Mouse (Mus musculus) adrenal gland, adult 18-20 months (tissue): Measurements from ENCODE around the gene Tti1. TPM values are rescaled to one million over a fixed set of nuclear protein-coding genes. Genes with fewer than 3 reads are reported as not detected.

ENCODE experiments used
- DNase-seq, 2 experiments: peaks; one replicate each; pipeline ENCODE4 v3.0.0; 2021 to 2022; ENCODE audit warnings: low spot score in 2 of 2
- total RNA-seq, 2 experiments: library from RNA; stranded (reverse); gene quantifications; 1 replicate in 1 of 2; 2 replicates in 1 of 2; pipeline ENCODE4 v1.2.3; 2021

Tti1 gene
- total RNA-seq, 2 experiments from 2014 or later: 17.8 to 18.9 TPM

GRCm38 (mm10) chr2:157979241-157979640 lies 49.0 kb downstream of the Tti1 start:
- no peak for DNase-seq

DNA sequence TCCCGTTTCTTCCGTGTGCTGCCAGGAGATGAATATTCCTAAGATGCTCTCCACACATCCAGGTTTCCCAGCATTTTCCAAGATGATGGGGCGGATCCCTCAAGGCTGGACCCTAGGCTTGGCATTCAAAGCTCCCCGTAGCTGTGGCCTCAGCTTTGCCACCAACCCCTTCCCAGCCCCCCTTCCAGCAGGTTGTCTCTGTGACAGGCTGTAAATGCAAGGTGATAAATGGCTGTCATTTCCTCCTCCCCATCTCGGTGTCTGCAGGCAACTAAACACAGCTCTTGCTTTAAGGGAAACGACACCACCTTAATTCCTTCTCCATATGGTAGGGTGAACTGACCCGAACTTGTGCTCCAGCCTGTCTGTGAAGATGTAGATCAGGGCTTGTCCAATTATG lies 52.6 kb downstream of the Tti1 start:
- DNase-seq: no peak

DNA sequence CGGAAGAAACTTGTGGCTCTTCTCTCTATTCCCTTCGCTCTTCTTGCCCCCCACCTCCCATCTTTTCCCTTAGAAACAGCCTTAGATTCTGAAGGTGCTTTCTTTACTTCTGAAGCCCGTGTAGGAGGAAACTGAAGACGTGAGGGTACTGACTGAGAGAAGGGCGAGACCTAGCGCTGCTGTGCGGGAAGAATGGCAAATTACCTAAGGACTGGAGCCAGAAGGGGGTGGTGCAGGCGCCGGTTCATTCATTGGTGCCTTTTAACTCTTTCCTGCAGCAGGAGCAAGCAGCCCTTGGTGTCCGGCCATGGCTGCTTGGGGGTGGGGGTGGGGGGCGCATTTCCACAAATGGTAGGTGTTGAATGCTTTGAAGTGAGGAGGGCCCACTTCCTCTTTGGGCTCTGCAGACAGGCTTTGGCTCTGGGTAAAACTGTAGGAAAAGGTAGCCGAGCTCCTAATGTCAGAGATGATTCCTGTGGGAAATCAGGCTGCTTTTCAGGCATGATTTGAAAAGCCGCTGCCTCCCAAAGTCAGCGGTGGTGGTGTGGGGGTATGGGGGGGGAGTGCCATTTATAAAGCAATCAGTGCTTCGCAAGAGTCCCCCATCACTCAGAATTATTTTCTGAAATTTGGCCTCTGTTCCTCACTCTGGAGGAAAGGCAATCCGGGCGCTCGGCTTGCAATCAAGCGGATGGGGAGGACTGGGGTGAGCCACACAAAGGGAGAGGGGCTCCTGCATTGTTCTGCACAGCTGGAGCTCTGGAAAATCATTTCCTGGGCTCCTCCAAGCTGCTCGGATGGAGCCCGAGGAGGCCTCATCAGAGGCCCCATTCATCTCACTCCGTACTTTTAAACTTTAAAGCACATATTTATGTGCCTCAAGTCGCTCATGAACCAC lies 53.4 kb downstream of the Tti1 start:
- no peak for DNase-seq

GRCm38 (mm10) chr2:157970669-157971068 lies 57.6 kb downstream of the Tti1 start:
- peak; percentile 42 to 49 for DNase-seq

GRCm38 (mm10) chr2:157970124-157970523 lies 58.1 kb downstream of the Tti1 start:
- no peak for DNase-seq

GRCm38 (mm10) chr2:157967856-157968255 lies 60.4 kb downstream of the Tti1 start:
- DNase-seq: no peak

DNA sequence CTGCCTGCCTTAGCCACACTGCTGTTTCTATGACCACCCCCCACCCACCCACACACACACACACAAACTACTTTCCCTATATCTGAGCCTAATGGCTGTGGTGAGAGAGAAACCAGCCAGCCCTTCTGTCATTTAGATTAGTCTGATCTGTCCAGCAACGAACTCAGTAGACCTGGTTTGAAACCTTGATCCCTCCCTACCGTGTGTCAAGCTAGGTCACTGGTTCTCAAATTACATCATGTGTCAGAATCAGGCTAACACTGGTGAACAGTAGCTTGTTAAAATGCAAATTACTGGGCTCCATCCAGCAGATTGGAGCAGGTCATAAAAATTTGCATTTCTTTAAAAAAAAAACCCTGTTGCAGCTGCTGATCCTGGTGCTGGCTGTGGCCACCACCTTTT lies 70.5 kb downstream of the Tti1 start:
- no peak for DNase-seq

DNA sequence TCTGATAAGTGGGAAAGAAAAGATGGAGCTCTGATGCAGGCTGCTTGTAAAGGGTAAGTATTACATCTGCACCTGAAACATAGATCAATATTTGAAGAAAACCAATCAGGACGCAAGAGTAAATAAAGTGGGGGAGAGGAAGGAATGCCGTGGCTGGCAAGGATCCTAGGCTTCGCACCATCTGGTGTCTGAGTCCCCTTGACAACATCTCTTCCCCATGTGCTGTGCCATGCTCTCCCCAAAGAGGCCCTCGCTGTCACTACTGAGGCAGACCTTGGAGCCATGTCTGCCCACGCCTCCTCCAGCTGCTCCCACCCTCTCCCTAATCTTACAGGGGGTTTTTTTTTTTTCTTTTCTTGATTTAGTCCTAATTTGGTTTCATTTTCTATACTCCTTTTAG lies 74.3 kb downstream of the Tti1 start:
- DNase-seq: no peak

GRCm38 (mm10) chr2:157944156-157944893 lies 83.9 kb downstream of the Tti1 start:
- DNase-seq: no peak

DNA sequence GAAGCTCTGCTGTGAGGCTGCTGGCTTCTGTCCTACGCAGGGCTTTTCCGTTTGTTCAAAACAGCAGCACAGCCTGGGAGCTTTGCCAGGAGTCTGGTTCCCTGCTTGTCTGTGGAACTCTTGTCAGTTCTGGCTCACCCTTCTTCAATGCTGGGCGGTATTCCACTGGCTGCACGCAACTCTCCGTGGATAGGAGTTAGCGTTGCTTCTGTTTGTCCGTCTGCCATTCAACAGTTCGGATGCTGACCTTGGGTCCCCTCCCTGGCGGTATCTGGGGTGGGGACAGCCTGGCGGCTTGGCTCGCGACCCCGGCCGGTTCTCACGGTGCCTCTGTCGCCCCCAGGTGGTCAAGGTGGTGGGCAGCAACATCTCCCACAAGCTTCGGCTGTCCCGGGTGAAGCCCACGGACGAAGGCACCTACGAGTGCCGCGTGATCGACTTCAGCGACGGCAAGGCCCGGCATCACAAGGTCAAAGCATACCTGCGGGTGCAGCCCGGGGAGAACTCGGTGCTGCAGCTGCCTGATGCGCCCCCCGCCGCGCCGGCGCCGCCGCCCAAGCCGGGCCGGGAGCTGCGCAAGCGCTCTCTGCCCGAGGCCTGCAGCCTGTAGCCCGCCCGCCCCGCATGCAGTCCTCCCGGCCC lies 84.6 kb downstream of the Tti1 start:
- peak; percentile 54 to 60 for DNase-seq

- no peak for DNase-seq
These were observed 87.5 kb downstream of the Tti1 start for GRCm38 (mm10) chr2:157940586-157941185.

DNA sequence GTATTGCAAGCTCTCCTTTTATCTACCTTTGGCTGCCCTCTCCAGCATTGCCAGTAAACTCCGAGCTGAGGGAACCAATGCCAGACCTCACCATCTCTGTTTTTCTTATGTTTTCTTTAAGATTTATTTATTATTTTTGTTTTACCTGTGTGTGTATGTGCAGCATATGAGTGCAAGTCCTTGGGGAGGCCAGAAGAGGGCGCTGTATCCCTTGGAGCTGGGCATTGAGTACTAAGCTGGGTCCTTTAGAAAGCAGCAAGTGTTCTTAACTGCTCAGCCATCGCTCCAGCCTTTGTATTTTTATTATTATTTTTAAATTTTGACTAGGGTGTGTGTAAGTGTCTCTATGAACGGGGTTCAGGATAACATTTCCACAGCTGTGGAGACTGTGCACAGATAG lies 91.6 kb downstream of the Tti1 start:
- no peak for DNase-seq

DNA sequence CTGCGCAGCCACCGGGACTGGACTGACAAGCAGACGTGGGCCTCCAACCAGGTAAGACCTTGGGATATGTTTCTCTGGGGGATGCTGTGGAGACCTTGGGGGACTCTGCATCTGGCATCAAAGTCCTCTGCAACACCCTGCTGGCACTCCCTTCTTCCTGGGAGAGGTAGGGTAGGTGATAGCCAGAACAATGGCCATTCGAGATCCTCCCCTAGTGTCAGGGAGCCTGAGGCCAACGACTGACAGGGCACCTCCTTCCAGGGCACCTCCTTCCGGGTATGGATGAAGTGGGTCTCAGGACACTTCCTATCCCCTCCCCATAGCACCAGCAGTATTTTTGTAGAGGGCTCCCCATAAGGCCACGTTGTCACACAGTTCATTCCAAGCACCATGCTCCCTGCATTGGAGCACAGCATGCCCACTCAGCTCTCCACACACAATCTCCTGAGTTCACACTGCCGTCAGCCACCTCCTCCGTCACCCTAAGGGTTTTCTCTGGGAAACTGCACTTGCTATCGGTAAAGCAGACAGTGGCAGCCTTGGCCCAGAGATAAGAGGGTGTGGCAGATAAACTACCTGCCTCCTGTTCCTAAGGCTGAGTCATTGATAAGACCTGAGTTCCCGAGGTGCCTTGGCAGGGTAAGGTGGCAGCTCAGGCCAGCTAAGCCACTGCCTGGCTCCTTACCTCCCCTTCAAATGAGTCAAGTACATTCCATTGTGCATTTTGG lies 92.6 kb downstream of the Tti1 start:
- DNase-seq: no peak

DNA sequence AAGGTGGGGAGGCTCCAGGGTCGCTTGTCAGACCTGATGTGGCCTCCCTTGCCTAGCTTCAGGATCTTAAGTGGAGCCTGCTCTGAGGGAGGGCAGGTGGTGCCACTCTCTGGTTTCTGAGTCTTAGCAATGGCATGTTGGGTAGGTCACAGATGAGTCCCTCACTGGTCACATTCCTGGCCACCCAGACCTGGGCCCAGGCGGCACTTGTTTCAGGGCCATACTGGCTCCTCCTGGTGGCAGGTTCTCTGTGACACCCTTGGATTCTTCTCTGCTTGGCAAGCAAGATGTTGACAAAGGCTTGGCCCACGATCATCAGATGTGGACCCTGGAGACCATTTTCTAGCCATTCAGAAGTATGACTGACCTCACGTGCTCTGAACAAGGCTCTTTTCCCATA lies 95.6 kb downstream of the Tti1 start:
- no peak for DNase-seq

Other genes with a start within 250 kb of the Tti1 start
- gene Vstm2l, start 113.8 kb downstream of the Tti1 start, total RNA-seq: 1 to 10 TPM; 1.6 to 3.3 TPM
- 10 to 100 TPM; 28.6 to 35.3 TPM for gene Rprd1b, start 64 bp upstream of the Tti1 start, total RNA-seq
- 10 to 100 TPM; 60.5 to 90.5 TPM for gene Tgm2, start 118.0 kb upstream of the Tti1 start, total RNA-seq
- 1 to 10 TPM; 1.6 to 1.7 TPM for gene D630003M21Rik, start 200.8 kb upstream of the Tti1 start, total RNA-seq
- gene Bpi, start 229.7 kb upstream of the Tti1 start, total RNA-seq: not detected